Mouse (Mus musculus) left cerebral cortex, postnatal 4 days (tissue): ENCODE measurements at regions not wholly inside any gene's neighbourhood (a gene's known extent, or its start where the extent isn't known, plus 50 kb on each side); places are given as distances from the start of the nearest gene placed in this dataset.

ENCODE experiments used
- DNase-seq: peaks from one replicate; pipeline ENCODE4 v3.0.0-alpha.2; 2022
- intact Hi-C: fragments of 180-260 bp; cut with DNase I; formaldehyde crosslinking; loops from one replicate; pipeline ENCODE4 v1.15.1; 2025

DNA sequence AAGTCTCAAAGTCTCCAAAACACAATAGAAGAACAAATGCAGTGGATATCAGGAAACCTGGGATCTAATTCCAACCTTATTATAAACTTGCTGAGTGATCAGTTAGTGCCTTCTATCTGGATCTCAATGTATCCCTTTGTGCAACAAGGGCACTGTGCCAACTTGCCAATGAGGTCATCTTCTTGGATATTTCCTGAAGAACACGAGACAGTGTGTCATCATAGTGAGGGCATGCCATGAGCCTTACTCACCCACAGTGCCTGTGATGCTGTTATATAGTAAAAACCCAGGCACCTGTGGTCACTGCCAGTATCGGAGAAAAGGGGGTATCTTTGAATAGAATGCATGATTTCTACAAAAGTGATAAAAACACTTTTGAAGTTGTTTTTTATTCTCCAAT, 60.2 kb upstream of the Cd34 start:
- DNase-seq = peak; percentile 21

DNA sequence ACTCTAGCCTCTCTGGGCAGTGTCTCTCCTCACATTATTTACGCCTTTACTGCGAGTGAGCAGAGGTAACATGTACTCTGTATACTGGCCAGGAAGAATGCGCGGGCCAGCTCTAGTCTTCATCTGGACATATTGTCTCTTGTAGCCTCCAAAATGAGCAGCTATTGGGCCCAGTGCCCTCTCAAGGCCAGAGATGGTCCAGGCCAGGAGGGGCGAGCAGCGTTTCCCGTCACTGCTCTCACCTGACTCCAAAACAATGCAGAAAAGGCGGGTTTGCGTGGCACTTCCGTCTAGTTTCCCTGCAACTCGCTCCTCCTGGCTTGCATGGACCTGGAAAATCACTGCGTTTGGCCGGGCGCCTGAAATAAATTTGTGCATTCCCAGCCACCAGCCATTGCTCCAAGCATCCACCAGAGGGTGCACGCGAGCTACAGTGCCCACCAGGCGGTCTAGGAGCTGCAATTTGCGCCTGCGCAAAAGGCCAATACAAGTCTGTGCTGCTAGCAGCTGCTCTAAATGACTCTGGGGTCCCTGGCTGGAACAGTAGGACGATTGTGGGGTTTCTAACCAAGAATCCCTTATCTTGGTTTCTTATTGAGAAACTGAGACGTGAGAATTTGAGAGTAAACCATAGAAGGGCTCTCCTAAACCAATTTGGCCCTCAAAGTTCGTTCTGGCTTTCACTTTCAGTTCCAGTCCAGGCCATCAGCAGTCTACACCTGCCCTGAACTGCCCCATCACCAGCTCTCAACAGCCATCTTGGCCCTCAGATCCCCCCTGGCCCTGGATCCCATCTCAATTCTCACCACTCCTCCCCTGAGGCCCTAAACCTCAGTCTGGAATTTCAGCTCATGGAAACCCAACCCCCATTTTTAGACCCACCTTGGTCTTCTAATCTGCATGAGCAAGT, 59.0 kb upstream of the Cd34 start:
- DNase-seq = peak; percentile 92
- intact Hi-C loops = loop anchor here (5.0 kb wide), 1 partner anchor 78 kb away; no protein-coding TSS in a partner anchor

More for the DNA sequence above, 60.2 kb upstream of the Cd34 start:
- intact Hi-C loops = loop anchor here (5.0 kb wide), 1 partner anchor 79 kb away; no protein-coding TSS in a partner anchor

DNA sequence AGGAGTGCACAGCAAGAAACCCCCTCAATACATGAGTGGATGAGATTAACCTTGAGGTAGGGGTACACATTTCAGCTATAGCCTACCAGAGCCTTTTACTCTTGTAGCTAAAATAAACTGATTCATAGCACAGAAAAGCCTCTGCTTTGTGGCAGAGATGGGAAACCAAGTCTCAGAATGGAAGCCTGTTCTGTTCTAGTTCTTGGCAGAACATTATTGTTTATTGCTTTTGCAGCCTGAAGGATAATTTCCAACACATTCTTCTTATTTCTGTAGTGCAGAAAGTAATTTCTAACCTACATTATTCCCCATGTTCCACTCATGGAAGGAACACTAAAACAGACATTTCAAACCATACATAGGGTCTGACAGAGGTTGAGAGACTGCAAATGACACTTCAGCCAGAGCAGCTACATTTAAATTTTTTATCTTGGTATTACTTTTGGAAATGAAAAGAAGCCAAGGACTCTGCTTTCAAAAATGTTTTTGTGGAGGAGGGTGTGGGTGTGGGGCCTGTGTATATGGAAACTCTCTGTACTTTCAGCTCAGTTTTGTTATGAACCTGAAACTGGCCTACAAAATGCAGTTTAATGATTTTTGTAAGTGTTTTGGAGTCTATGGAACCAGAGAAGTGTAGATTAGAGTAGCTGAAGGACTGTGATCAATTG, 56.9 kb upstream of the Cd34 start:
- DNase-seq = no peak
- intact Hi-C loops = no loop called here

DNA sequence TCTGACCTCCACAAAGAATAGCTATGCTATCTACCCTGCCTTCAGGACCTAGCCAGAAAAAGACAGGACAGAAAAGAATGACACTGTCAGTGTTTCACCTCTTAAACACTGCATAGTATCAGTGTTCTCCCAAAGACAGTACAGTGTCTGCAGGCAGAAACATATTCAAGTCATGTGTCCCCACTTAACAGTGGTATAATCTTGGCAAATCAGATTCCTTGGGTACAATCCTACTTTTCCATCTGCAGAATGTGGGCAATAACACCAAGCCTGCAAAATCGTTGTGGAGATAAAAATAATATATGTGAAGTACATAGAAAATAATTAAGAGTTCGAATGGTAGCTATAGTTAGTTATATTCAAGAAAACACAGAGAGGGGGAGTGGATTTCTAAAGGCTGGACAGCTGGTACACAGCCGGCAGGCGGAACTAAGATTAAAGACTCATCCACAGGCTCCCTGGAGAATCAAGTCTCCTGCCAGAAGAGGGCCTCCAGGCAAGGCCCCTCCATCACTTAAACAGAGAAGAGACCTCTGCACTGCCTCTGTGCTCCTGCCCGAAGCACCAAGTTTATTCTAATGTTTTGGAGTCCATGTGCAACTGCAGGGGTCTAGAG, 53.4 kb upstream of the Cd34 start:
- intact Hi-C loops = no loop called here
- peak; percentile 43 for DNase-seq

DNA sequence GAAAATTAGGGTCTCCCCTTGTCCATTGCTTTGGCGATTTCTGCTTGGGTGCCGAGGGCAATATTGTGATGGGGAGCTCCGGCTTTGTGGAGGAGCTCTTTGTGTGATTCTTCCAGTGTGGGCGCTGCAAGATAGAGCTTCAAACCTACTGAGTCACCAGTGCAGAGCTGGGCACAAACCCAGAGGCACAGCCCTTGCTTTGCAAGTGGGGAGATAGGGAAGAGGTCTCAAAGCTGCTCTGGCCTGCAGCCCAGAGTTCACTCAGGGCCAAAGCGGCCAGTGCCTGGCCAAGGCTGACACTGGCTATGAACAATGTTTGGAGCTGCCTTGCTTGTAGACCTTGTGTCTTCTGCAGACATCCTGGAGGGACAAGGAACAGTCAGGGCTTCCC, 52.9 kb upstream of the Cd34 start:
- DNase-seq = peak; percentile 88
- intact Hi-C loops = no loop called here
